Mouse (Mus musculus) urinary bladder, postnatal 36 days (tissue): ENCODE data around the gene Gm16429.
"Not testable (repeated sequence)": the region's sequence is repeated elsewhere in the genome, so short reads cannot be mapped to it uniquely, and the experiment has no call there.

Source experiments
- DNase-seq, 2 experiments: peaks; one replicate each; pipeline ENCODE4 v3.0.0; 2022; ENCODE audit warnings: low spot score in 2 of 2, mixed read lengths in 1 of 2

Gene Gm16429

DNA sequence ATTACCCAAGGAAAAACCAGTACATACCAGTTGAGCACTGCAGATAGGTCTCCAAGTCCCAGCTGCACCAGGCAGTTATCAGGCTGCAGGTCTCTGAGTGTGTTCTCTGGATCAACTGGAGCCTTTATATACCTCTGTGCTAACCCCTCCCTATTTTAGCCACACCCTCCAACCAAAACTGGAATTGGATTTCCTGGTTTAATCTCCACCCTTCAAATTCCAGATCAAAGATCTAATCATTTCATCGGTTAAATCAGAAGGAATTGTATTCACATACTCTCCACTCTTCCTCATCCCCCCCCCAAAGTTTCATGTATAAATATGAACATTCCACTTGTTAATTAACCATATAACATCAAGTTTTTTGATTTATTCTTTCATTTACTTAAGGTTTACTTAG lies at the start of gene Gm16429:
TSS of gene Gm16429 (minus strand) at position 101 of the 400 bp plus-strand sequence.
- DNase-seq: not testable (repeated sequence)
